Mouse (Mus musculus): Measurements from ENCODE around the gene Ctss. TPM values are rescaled to one million over a fixed set of nuclear protein-coding genes. Genes with fewer than 3 reads are reported as not detected.

Gene Ctss
- polyA plus RNA-seq (2016; fragmentation: Nextera tagmentation; extraction: Ambion mirVana): 3.2 and 6.8 TPM in 2 replicates

DNA sequence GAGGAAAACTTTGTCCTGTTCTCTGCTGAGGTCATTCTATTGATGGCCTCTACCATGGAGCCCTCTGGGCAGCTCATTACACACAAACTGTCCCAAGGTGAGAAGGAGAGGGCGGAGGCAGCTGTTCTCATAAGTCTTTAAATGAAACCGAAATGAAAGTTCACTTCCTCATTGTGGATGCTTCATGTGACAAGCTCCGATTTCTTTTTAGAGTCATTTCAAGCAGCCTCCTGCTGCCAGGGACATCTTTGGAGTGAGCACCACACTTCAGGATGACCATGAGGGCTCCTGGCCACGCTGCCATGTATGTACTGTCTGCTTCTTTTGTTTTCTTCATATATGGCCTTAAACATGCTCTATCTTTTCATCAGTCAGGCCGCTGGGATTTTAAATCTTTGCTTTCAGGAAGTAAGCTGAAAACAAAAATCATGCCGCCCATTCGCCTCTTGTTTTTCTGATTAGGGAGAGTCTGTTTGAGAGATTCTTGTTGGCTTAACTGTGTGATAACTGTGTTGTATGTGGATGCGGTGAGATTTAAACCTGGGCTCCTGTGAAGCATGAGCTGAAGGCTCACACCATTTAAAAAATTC, at the start of gene Ctss:
Ctss (plus strand) TSS at position 165 of the 590 bp plus-strand sequence.
- no peaks in the 10 kb centered on the region for H3K4me1 ChIP-seq
- no peaks in the 10 kb centered on the region for H3K36me3 ChIP-seq
- no peaks in the 10 kb centered on the region for H3K27me3 ChIP-seq (ENCODE audit: low read depth, poor library complexity, severe bottlenecking)
- H3K9me3 ChIP-seq (replicated peaks): no peaks in the 10 kb centered on the region
- DNase-seq (ENCODE audit: low spot score): no peak
- WGBS: 91% methylated on average over 8 of the region's 8 CpGs
- no peak within 1 kb of the TSS for H3K4me3 ChIP-seq
- no peak within 1 kb of the TSS for H3K27ac ChIP-seq (replicated peaks)

DNA sequence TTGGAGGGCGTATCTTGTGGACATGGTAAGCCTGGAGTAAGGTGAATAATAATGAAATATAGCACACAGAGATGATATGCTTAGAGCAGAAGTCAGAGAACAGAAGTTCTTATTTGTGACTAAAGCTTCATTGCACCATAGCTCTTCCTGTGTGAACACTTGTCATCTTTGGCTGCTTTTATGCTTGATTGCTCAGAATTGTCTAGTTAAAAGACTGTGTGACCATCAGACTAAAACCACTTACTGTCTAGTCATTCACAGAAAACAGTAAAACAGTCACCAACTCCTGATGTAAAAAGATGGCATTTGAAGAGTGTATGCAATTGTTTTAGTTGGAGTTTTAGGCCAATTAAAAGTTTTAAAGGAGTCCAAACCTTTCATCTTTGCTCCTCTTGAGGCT, 47.6 kb upstream of the Ctss start:
- no peaks in the 10 kb centered on the region for H3K9me3 ChIP-seq (replicated peaks)
- no peaks in the 10 kb centered on the region for H3K4me1 ChIP-seq
- no peak overlapping the region for H3K27ac ChIP-seq (replicated peaks)
- peaks cover 79% of the 10 kb centered on the region for H3K36me3 ChIP-seq
- no peaks in the 10 kb centered on the region for H3K27me3 ChIP-seq (ENCODE audit: low read depth, poor library complexity, severe bottlenecking)
- DNase-seq (ENCODE audit: low spot score): no peak
- WGBS: 94% methylated on average over 1 of the region's 1 CpGs
- H3K4me3 ChIP-seq: no peak overlapping the region

DNA sequence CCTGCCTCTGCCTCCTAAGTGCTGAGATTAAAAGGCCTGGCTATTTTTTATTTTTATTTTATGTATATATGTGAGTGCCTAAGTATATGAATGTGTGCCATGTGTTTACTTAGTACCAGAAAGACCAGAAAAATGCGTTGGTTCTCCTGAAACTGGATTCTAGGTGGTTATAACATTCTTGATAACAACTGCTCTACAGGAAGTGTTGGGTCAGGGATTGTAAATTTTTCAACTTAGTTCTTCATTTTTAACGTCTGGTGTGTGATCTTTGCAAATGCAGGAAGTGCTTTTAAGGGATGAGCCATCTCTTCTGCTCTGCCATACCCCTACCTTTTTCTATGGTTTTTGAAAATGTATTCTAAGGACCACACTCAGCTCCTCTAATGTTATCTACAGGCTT, 40.2 kb upstream of the Ctss start:
- WGBS: 91% methylated on average over 2 of the region's 2 CpGs
- no peak overlapping the region for H3K4me3 ChIP-seq
- no peak overlapping the region for H3K27ac ChIP-seq (replicated peaks)
- H3K36me3 ChIP-seq: peaks cover 88% of the 10 kb centered on the region
- no peak for DNase-seq (ENCODE audit: low spot score)
- H3K27me3 ChIP-seq (ENCODE audit: low read depth, poor library complexity, severe bottlenecking): no peaks in the 10 kb centered on the region
- no peaks in the 10 kb centered on the region for H3K9me3 ChIP-seq (replicated peaks)
- H3K4me1 ChIP-seq: no peaks in the 10 kb centered on the region

DNA sequence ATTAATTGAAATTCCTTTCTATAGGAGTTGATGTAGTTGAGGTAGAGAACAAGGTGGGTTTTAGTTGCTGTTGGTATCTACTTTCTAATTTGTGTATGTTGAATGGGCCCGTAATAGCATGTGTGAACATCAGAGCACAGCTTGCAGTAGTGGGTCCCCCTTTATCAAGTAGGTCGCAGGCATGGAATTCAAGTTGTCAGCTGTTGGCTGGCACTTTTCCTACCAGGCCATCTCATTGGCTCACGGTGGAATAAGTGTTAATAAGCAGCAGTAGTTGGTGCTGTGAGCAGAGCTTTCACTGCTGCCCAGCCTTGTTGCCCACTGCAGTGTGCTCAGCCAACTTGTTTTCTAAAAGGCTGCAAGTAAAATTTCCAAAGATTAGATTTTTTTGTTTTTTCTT, 37.9 kb upstream of the Ctss start:
- no peak for DNase-seq (ENCODE audit: low spot score)
- Histone ChIP-seq H3K36me3 (peaks cover 92% of the 10 kb centered on the region), H3K4me1 (no peaks in the 10 kb centered on the region), H3K4me3 (no peak overlapping the region), H3K9me3 (replicated peaks) (no peaks in the 10 kb centered on the region), H3K27me3 (ENCODE audit: low read depth, poor library complexity, severe bottlenecking) (no peaks in the 10 kb centered on the region), H3K27ac (replicated peaks) (no peak overlapping the region)
- 91% methylated on average over 3 of the region's 3 CpGs for WGBS

DNA sequence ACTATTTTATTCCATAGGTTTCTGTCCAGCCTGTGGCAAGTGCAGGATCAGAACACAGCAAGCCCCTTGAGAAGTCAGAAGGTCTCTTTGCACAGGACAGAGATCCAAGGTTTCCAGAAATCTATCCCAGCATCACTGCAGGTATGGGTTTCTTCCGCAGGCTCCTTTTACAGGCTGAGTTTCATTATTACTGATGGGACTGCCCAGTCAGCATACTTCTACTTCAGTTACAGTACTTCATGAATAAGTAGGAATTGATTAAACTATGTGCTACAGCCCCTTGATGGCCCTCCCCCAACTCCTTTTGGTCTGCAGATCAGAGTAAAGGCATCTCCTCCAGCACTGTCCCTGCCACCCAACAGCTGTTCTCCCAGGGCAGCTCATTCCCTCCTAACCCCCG, 36.3 kb upstream of the Ctss start:
- H3K27me3 ChIP-seq (ENCODE audit: low read depth, poor library complexity, severe bottlenecking): no peaks in the 10 kb centered on the region
- H3K9me3 ChIP-seq (replicated peaks): no peaks in the 10 kb centered on the region
- no peaks in the 10 kb centered on the region for H3K4me1 ChIP-seq
- H3K36me3 ChIP-seq: peaks cover 95% of the 10 kb centered on the region
- no peak for DNase-seq (ENCODE audit: low spot score)
- no peak overlapping the region for H3K4me3 ChIP-seq
- no peak overlapping the region for H3K27ac ChIP-seq (replicated peaks)
- WGBS: 89% methylated on average over 2 of the region's 2 CpGs

DNA sequence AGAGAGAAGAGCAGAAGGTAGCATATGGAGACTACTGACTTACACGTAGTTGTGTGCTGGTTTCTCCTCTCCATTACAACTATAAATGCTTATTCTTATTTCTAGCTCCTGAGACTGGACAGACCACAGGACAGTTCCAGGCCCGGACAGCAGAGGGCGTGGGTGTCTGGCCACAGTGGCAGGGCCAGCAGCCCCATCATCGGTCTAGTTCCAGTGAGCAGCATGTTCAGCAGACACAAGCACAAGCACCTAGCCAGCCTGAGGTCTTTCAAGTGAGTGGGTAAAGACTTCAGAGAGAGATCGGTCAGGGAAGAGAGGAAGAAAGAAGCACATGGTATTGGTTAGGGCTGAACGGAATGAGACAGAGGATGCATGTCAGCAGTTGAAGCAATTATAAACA, 32.2 kb upstream of the Ctss start:
- DNase-seq (ENCODE audit: low spot score): peak; percentile 60
- Histone ChIP-seq H3K4me1 (no peaks in the 10 kb centered on the region), H3K9me3 (replicated peaks) (no peaks in the 10 kb centered on the region), H3K27me3 (ENCODE audit: low read depth, poor library complexity, severe bottlenecking) (no peaks in the 10 kb centered on the region), H3K27ac (replicated peaks) (no peak overlapping the region), H3K4me3 (no peak overlapping the region), H3K36me3 (peaks cover 68% of the 10 kb centered on the region)
- 66% methylated on average over 6 of the region's 6 CpGs for WGBS

DNA sequence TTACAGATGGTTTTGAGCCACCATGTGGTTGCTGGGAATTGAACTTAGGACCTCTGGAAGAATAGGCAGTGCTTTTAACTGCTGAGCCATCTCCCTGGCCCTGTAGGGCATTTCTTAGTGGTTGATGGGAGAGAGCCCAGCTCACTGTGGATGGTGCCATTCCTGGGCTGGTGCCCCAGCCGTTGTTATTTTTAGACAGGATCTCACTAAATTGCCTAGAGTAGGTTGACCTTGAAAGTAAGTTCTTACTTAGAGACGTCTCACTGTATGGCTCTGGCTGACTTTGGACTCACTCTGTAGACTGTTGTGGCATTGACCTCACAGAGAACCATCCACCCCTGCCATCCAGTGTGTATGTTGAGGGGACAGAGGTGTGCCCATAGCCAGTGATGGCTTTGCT, 28.4 kb upstream of the Ctss start:
- no peak for DNase-seq (ENCODE audit: low spot score)
- H3K4me1 ChIP-seq: peaks cover 4% of the 10 kb centered on the region; the same call in 1 of the 2 replicates
- H3K27me3 ChIP-seq (ENCODE audit: low read depth, poor library complexity, severe bottlenecking): no peaks in the 10 kb centered on the region
- peaks cover 35% of the 10 kb centered on the region for H3K36me3 ChIP-seq
- H3K4me3 ChIP-seq: no peak overlapping the region
- 87% methylated on average over 2 of the region's 2 CpGs for WGBS
- no peaks in the 10 kb centered on the region for H3K9me3 ChIP-seq (replicated peaks)
- H3K27ac ChIP-seq (replicated peaks): no peak overlapping the region

DNA sequence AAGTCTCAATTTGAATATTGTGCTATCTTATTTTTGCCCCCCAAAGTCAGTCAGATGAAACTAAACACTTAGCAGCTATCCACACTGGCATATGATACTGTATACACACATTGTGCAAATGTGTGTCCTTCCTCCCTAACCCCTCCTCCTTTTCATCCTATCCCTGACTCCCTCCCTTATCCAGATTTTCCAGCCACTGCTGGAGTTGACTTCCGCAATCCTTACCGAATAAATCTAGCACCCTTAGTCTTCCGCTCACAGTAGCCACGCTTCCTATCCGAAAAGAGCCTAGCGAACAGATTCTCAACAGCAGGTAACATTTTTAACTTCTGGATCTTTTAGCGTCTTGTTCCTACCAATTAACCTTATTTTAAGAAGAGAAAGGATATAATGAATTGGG, 27.6 kb upstream of the Ctss start, which contains the start of gene Ctsk:
Ctsk (plus strand) TSS at position 233 of the 400 bp plus-strand sequence.
- 89% methylated on average over 7 of the region's 7 CpGs for WGBS
- DNase-seq (ENCODE audit: low spot score): no peak
- no peak within 1 kb of the TSS for H3K27ac ChIP-seq (replicated peaks)

DNA sequence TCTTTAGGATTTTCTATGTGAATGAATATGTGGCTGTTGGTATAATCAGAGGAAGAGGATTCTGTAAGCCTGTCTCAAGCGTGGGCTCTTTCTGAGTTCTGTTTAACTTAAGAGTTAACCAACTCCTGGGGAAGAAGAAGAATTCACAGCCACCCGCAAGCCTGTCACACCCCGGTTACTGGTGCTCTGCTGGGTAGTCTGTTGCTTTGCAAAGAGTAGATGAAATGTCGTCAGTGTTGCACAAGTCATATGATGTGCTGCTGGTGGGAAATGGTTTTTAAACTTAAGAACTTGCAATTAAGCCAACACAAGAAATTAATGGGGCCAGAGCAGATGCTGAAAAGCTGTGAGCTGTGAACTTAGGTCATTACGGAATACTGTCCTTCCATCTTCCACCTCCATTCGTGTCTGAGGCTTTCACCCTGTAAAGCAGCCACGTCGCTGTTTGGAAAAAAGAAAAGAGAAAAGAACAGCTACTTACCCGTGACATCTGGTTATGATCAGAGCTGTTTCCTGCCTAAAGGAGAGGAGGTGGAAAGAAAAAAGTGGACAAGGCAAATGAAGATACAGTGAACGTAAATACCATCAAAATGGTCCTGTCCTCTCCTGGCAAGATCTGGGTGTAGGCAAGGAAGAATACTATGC, 27.0 kb upstream of the Ctss start:
- Histone ChIP-seq H3K9me3 (replicated peaks) (no peaks in the 10 kb centered on the region), H3K36me3 (peaks cover 21% of the 10 kb centered on the region), H3K27ac (replicated peaks) (no peak overlapping the region), H3K27me3 (ENCODE audit: low read depth, poor library complexity, severe bottlenecking) (no peaks in the 10 kb centered on the region), H3K4me1 (peaks cover 4% of the 10 kb centered on the region; the same call in 1 of the 2 replicates), H3K4me3 (no peak overlapping the region)
- DNase-seq (ENCODE audit: low spot score): no peak
- 70% methylated on average over 10 of the region's 10 CpGs for WGBS

More for the DNA sequence above, 27.6 kb upstream of the Ctss start, which contains the start of gene Ctsk:
- H3K9me3 ChIP-seq (replicated peaks): no peaks in the 10 kb centered on the region
- H3K4me3 ChIP-seq: no peak within 1 kb of the TSS
- H3K36me3 ChIP-seq: peaks cover 27% of the 10 kb centered on the region
- peaks cover 4% of the 10 kb centered on the region; the same call in 1 of the 2 replicates for H3K4me1 ChIP-seq
- no peaks in the 10 kb centered on the region for H3K27me3 ChIP-seq (ENCODE audit: low read depth, poor library complexity, severe bottlenecking)

DNA sequence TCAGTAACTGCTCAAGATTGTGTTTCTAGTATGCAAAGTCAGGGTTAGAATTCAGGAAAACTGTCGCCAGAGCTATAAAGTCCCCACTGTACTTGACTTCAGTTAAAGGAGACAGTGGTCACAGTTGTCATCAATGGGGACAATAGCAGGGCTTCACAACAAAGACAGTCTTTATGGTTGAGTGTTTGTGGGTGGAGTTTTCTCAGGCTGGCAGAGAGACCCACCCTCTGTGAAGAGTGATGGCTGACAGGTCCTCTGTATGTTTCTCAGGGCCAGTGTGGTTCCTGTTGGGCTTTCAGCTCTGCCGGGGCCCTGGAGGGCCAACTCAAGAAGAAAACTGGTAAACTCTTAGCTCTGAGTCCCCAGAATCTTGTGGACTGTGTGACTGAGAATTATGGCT, 24.3 kb upstream of the Ctss start:
- no peak for DNase-seq (ENCODE audit: low spot score)
- Histone ChIP-seq H3K36me3 (0 out of 2 replicates have a peak, but pooled peaks cover 3% of the 10 kb centered on the region), H3K4me1 (peaks cover 4% of the 10 kb centered on the region; the same call in 1 of the 2 replicates), H3K27me3 (ENCODE audit: low read depth, poor library complexity, severe bottlenecking) (no peaks in the 10 kb centered on the region), H3K4me3 (no peak overlapping the region), H3K9me3 (replicated peaks) (no peaks in the 10 kb centered on the region), H3K27ac (replicated peaks) (no peak overlapping the region)
- WGBS: 66% methylated on average over 2 of the region's 2 CpGs

DNA sequence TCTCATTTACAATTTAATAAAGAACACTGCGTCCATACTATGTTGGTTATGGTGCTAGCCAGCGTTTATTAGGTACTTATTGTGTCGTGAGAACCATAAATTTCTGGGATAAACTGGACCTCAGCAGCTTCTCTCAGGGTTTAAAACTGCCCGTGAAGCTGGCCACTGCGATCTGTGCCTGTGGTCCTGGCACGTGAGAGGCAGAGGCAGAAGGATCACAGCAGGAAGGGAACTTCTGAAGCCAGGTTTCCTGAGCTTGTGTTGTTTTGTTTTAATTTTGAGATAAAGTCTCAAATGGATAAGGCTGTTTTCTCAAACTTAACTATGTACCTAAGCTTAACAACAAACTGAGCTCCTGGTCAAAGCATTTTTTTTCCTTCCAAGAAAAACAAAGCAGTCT, 17.2 kb upstream of the Ctss start:
- 79% methylated on average over 6 of the region's 6 CpGs for whole genome bisulfite sequencing
- Histone ChIP-seq H3K27ac (replicated peaks) (no peak overlapping the region), H3K9me3 (replicated peaks) (no peaks in the 10 kb centered on the region), H3K4me3 (no peak overlapping the region), H3K4me1 (peaks cover 3% of the 10 kb centered on the region; the same call in 1 of the 2 replicates), H3K27me3 (ENCODE audit: low read depth, poor library complexity, severe bottlenecking) (no peaks in the 10 kb centered on the region), H3K36me3 (0 out of 2 replicates have a peak, but pooled peaks cover 3% of the 10 kb centered on the region)
- no peak for DNase-seq (ENCODE audit: low spot score)

DNA sequence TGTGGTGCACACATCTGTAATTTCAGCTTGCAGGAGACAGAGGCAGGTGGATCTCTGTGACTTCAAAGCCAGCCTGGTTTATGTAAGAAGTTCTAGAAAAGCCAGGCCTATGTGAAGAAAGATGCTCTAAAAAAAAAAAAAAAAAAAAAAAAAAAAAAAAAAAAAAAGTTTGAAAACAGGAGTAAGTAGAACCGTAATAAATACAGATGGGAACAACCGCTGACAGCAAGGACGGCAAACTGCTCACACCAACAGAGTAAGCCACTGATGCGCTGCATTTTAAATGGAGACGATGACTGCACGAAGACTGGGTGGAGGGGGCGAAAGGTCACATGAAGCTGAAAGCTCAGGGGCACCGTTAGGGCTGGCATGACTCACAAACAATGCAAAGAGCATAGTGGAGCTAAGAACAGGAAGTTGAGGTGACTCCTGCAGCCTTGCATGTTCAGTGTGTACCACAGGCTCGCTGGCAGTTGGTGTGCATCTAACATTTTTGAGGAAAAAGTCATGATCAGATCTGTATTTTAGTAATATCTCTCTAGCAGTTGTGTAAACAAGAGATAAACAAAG, 14.9 kb upstream of the Ctss start:
- 81% methylated on average over 9 of the region's 9 CpGs for WGBS
- H3K27me3 ChIP-seq (ENCODE audit: low read depth, poor library complexity, severe bottlenecking): no peaks in the 10 kb centered on the region
- peaks cover 3% of the 10 kb centered on the region; the same call in 1 of the 2 replicates for H3K4me1 ChIP-seq
- H3K4me3 ChIP-seq: no peak overlapping the region
- H3K9me3 ChIP-seq (replicated peaks): no peaks in the 10 kb centered on the region
- no peak for DNase-seq (ENCODE audit: low spot score)
- no peak overlapping the region for H3K27ac ChIP-seq (replicated peaks)
- 0 out of 2 replicates have a peak, but pooled peaks cover under 1% of the 10 kb centered on the region for H3K36me3 ChIP-seq

DNA sequence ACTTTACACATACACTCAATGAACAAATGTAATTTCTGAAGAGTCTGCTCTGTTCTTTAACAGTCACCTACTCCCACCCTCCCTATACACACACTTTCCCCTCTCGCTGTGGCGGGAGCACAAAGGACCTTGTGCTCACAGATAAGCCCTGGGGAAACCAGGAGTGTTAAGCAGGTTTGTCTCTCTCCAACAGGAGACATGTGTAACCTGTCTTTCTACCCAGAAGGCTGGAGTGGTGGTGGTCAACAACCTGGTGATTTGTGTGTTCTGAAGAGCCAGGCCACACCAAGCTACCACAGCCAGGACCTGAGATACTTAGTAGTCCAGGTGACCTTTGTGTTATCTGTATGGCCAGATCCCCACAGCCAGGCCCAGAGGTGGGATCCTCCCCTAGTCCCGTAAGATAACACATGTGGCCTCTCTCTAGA, 10.0 kb upstream of the Ctss start:
- H3K9me3 ChIP-seq (replicated peaks): no peaks in the 10 kb centered on the region
- no peaks in the 10 kb centered on the region for H3K27me3 ChIP-seq (ENCODE audit: low read depth, poor library complexity, severe bottlenecking)
- H3K4me3 ChIP-seq: no peak overlapping the region
- H3K27ac ChIP-seq (replicated peaks): no peak overlapping the region
- H3K4me1 ChIP-seq: peaks cover 6% of the 10 kb centered on the region; the same call in 1 of the 2 replicates
- WGBS: 90% methylated on average over 3 of the region's 3 CpGs
- no peak for DNase-seq (ENCODE audit: low spot score)
- no peaks in the 10 kb centered on the region for H3K36me3 ChIP-seq
